Mouse (Mus musculus): ENCODE data around the gene Orai2. TPM values are rescaled to one million over a fixed set of nuclear protein-coding genes. Genes with fewer than 3 reads are reported as not detected.
"Not testable (repeated sequence)": the region's sequence is repeated elsewhere in the genome, so short reads cannot be mapped to it uniquely, and the experiment has no call there.

The Orai2 gene
- polyA plus RNA-seq (2012; rRNA removed), result 9.3 and 10.0 TPM in 2 replicates

DNA sequence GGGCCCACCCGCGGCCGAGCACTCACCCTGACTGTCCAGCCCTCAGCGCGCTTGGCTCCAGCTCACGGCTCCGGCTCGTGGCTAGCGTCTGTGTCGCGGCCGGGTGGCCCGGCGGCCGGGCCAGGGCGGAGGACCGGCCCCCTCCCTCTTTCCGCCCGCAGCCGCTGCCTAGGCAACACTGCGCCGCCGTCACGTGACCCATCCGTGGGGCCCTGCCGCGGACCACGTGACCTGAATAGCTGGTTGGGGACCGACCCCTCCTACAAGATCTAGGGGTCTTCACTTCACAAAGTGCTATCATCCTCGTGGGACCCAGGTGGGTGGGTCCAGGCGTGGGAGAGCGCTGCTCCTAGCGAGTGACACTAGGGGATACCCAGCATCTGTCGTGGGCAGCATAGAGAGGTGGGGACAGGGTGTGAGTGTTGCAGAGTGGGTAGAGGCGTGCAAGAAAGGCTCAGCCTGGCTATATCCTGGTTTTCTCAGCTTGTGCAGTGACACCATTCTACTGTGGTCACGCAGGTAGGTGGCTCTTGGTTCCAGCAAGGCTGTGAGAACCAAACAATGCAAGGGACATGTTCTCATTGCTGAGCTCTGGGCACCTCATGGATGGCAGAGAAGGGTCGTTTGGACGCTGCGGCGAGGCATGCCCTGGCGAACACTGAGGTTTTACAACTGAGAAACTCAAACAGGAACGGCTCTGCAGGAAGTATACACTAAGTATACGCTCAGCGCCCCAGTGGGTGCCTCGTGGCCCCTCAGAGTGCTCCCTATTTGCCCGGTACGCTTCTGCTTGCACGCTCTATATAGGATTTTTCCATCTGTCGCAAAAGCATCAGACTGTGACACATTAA lies at the start of gene Orai2:
Gene Orai2 (minus strand): TSS at position 202 of the 851 bp plus-strand sequence.
- DNase-seq (ENCODE audit: low read depth), result no peak

DNA sequence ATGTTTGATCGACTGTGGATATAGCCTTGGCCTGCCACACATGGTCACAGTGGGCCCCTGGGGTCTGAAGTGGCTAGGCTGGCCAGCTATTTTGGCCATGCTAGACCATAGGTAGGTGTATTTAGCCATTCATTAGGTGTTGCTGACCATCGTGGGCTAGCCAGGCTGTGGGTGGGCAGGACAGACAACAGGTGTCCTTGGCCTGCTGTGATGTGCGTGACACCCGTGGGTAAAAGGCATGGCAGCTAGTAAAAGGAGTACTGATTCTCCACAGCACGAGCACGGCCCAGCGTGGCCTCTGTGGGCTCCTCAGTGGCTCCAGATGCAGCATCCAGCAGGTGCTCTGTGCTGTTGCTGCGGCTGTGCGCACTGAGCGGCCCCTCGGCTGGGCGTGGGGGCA lies 48.1 kb upstream of the Orai2 start:
- DNase-seq (ENCODE audit: low read depth), result no peak

DNA sequence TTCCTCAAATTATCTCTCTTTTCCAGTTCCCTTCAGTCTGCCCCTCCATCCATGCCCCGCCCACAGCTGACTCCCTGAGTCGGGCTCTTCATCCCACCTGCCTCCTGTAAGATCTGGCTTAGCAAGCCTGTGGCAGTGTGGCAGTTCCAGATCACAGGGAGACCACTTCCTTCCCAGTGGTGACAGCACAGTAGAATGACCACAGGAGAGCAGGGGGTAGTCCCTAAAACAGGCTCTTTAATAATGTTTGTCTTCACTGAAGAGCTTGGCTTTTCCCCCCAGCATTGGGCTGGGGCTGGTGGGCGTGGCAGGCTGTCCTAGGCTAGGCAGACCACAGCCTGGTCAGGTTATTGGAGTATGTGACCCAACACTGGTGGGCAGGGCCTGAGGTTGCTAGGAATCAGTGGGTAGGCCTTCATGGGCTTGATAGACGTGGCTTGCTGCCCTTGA lies 47.4 kb upstream of the Orai2 start:
- no peak for DNase-seq (ENCODE audit: low read depth)

DNA sequence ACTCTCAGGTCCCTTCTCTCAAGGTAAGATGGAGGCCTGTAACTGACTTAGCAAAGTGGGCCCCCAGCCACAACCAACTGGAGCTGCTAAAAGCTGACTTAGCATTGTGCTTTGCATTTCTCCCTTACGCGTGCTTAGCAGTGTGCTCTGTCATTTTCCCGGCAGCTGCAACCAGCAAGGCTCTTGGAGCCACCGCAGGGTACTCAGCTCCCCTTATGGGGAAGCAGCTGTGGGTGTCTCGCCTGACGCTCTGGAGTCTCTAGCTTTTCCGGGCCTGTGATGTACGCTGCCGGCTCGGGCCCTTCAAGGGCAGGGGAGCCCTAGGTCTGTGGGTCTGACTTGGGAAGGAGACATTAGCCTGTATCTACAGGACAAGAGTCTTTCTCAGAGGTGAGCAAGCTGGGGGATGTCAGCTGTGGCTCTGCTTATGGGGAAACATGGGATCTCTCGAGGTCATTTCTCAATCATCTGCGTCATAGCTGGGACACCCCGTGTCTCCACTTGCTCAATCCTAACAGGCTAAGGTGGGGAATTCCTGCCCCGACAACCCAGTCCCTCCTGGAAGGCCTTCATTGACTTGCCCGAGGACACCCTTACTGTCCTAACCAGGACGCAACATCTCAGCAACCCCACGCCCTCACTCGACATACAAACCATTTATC lies 46.6 kb upstream of the Orai2 start:
- DNase-seq (ENCODE audit: low read depth), result no peak

DNA sequence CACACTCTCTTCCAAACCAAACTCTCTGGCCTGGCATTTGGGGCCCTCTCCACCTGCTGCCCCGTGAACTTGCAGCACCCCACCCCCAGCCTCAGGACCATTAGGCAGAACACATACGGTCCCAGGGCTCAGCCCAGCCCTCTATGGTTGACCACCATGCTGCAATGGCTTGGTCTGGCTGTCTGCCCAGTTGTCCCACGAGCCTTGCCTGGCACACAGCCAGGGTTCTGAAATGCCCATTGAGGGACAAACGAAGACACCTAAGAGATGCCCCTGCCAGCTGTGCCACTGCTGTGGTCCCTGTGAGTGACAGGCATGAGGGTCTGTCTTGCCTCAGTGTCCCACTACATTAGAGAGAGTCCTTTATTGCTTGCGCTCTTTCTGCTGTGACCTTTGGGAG lies 45.4 kb upstream of the Orai2 start:
- DNase-seq (ENCODE audit: low read depth), result no peak

DNA sequence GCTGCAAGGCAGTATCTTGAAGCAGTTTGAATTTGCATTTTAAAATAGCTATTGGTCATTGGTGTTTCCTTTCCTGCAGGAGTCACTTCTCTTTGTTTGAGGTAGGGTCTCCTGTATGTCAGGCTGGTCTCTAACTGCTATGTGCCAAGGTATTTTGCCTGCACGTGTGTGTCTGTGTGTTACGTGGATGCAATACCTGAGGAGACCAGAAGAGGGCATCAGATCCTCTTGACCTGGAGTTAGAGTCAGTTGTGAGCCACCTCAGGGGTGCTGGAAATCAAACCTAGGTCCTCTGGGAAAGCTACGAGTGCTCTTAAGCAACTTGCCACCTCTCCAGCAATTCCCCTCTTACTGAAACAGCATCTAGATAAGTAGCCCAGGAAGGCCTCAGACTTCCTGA lies 44.7 kb upstream of the Orai2 start:
- DNase-seq (ENCODE audit: low read depth), result no peak

DNA sequence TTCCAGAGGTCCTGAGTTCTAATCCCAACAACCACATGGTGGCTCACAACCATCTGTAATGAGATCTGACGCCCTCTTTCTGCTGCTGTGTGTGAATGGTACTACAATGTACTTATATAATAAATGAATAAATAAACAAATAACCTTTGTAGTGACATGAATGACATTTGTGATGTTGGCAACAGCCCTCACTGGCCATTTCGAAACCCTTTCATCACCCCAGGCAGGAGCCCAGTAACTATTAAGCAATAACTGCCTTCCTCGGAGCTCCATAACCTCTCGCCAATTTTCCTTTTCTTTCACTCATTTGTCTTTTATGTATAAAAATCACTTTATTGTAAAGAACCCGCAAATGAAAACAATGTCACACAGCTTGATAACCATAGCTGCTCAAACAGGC lies 43.2 kb upstream of the Orai2 start:
- no peak for DNase-seq (ENCODE audit: low read depth)

DNA sequence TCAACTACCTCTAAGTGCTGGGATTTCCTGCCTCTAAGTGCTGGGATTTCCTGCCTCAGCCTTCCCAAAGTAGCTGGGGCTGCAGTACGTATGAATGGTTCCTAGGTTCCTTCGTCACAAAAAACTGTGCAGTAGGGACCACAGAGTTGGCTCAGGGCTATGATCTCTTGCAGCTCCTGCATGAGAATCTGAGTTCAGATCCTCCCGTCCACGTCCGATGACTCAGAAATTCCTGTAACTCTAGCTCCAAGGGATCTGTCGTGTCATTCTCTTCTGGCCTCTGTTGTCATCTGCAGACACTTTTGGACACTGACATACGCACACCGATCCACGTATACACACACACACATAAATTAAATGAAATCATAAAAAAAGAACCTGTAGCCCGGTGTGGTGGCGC lies 42.2 kb upstream of the Orai2 start:
- DNase-seq (ENCODE audit: low read depth), result no peak

DNA sequence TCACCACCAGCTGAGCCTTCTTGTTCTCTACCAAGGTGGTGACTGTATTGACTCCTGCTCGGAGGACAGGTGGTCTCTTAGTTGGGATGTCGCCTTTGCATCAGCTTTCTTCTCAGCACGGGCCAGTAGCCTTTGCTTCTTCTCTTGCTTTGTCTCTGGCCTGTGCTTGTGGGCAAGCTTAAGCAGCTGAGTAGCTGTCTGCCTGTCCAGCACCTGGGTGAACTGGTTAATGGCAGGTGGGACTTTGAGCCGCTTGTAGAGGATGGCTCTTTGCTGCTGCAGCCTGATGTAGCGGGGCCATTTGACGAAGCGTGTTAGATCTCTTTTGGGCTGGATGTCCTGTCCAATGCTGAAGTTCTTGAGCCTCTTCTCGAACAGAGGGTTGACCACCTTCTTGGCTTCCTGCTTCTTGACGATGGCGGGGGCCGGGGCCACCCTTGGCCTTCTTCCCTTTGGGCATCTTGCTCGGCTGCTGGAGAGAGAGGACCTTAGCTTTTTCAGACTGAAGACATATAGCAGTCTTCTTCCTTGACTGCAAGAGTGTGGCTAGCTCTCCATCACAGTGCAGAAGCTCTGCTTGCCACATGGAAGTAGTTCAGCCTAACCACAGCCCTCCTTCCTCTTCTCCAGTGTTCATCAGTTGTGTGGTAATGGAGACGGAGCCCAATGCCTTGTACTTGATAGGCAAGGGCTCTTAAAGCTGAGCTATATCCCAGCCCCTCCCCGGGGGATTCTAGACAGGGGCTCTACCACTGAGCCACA lies 41.0 kb upstream of the Orai2 start:
- not testable (repeated sequence) for DNase-seq (ENCODE audit: low read depth)

DNA sequence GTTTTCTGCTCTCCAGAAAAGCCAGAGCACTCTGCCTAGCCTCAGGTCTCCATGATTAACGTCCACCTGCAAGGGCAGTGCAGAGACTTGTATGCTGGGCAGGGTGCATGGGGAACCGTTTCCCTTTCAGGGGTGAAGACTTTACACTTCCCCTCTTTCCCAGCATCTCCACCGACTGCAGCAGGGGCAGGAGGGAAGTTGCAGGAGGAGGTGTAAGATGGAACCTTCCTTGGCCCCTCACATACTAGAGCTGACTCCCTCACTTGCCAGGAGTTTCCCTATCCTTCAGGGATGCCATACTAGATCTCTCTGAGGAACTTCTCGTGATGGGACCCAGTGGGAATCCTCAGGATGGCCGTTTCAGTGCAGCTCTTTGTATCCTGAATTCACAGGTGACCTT lies 40.0 kb upstream of the Orai2 start:
- no peak for DNase-seq (ENCODE audit: low read depth)

DNA sequence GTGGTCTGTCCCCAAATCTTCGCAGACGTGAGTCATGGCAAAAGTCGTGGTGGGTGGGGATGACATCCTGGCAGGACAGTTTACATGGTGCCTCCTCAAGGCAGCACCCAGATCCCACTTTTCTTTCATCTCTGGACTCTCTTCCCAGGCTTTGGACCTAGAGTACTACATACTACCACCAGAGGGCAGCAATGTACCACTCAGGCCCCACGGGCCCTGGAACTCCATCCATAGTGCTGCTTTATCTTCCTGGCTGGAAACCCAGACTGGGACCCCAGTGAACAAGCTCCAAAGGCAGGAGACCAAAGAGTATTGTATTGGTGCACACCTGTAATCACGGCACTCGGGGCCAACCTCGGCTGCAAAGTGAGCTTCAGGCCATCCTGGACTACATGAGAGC lies 31.3 kb upstream of the Orai2 start:
- no peak for DNase-seq (ENCODE audit: low read depth)

DNA sequence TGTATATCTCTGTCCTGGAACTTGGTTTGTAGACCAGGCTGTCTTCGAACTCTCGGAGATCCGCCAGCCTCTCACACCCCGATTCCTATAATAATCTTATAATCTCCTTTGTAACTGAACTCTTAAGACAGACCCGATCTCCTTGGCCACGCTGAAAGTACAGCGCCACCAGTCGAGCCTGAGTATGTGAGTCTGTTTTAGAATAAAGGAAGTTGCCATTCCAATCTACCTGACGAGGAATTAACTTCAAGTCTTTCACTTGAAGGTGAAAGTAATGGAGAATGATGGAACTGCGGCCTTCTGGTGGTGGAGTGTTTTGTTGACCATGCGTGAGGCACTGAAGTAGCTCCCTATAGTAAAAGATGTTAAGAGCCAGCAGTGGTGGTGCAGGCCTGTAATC lies 29.0 kb upstream of the Orai2 start:
- no peak for DNase-seq (ENCODE audit: low read depth)

DNA sequence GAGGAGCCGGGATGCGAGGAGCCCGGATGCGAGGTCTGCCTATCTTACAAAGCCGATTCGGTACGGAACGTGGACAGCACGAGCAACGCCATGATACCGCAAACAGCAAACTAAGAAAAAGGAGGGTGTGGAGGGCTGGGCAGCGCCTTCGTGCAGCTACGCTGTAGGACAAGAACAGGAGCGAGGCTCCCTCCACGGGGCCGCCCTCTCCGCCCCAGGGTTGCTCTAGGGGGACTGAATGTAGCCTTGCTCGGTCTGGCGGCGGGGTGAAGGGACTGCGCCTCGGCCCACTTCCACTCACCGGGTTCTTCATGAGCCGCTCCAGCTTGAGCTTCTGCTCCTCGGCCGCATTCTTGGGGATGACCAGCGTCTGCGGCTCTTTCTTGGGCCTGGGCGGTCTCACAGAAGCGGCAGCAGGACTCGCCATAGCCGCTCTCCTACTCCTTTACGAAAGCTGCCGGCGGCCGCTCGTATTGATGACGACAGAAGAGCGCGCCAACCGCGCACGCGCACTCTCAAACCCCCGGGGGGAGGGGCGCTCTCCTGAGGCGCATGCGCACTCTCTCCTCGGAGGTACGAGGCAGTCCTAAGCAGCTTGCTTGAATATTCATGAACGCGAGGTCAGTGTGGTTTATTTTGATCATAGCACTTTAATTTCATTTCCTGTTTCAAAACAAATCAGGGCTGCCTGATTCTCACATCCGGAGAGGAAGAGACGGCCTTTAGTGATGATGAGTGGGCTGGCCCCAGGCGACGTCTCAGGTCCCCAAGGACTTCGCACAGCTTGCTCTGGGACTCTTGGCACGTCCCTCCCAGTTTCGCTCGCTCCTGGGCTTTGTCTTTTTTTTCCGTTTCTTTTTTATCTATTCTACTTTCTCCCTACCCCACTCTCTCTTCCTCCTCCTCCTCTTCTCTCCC lies 28.2 kb upstream of the Orai2 start, which contains the start of gene Prkrip1:
Gene Prkrip1 (minus strand): TSS at position 490 of the 918 bp plus-strand sequence.
- no peak for DNase-seq (ENCODE audit: low read depth)

DNA sequence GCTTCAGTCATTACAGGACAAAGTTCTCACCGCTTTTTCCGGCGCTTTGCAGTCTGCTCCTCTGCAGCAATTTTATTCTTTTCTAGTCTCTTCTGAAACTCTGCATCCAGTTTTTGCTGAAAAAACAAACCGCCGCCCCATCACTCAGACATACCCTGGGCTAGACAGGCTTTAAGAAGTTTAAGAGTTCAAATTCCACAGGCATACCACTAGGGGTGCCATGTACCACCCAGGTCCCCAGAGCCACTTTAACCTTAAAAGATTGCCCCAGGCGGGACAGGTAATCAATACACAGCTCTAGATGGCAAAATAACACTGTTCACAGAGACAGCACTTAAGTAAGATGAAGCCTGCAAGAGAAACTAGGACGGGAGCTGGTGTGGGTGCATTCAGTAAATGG lies 21.4 kb upstream of the Orai2 start:
- DNase-seq (ENCODE audit: low read depth), result no peak

DNA sequence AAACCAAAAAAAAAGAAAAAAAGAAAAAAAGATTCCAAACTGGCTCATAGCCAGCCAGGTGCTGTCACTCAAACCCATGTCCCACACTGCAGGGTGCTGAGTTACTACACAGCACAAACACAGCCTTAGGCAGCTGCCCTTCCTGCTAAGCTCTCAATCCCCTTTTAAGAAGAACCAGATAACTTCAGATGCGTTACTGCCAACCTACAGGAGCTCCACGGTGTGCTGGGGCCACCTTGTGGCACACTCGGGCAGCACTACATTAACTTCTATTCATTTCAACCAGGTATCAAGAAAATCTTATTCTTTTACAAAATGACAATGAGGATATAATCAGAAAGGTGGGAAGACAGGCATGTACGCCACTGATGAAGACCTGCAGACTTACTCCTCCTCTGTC lies 16.2 kb upstream of the Orai2 start:
- DNase-seq (ENCODE audit: low read depth), result no peak

DNA sequence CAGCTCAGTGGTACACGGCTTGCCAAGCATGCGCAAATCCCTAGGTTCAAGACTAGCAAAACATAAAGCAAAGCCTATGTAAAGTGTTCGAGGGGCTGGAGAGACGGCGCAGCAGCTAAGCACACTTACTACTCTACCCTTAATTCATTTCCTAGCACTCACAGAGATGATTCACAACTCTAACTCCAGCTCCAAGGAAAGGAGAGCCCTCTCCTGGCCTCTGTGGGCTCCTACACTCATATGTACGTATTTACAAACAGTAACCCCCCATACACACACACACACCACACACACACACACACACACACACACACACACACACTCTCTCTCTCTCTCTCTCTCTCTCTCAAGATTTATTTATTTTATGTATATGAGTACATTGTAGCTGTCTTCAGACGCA lies 13.3 kb upstream of the Orai2 start:
- no peak for DNase-seq (ENCODE audit: low read depth)

DNA sequence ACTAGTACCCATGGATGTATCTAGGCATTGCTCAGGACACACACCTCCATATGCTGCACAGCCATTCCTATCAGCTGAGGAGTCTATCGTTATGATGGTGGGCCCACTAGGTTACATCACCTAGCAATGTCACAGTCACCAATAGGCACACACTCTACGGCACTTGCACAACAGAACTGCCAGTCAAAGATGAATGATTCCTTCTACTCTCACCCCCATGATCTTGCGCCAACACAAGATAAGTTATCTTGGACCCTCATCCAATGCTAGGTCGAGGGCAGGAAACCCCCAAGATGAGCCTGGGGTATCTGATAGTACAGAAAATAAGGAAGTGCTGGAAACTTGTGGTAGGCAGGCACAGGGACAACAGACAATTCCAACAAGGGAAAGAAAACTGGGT lies 12.3 kb upstream of the Orai2 start:
- no peak for DNase-seq (ENCODE audit: low read depth)

DNA sequence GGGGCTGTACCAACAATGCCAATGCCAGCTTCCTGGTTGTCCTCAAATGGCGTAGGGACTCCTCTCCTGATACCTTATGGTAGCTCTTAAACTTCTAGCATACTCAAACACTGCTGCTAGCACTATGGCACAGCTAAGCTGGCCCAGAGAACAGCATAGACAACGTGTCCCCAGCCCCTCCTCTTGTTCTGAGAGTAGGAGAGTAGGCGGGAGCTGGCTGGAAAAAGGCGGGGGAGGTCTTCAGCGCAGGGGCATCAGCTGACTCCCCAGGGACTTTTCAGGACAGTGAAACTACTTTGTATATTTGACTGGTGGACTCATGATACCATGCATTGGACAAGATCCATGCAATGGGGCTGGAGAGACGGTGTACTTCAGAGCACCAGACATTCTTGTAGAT lies 11.5 kb upstream of the Orai2 start:
- no peak for DNase-seq (ENCODE audit: low read depth)

DNA sequence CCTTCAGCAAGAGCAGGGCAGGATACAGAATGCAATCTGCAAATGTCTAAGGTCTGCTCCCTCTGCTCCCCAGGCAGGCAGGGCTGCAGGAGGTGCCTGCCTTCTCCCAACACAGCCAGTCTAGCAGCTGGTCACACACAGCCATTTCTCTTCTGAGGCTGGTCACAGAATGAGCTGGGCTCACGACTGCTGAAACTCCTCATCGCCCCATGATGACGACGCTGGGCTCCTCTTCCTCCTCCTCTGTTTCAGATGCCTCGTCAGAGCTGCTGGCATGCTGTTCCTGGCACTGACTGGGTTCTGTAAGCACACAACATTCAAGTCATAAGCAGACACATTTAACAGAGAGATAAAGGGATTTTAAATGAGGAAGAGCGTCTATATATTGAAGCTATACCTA lies 10.7 kb upstream of the Orai2 start:
- DNase-seq (ENCODE audit: low read depth), result no peak

DNA sequence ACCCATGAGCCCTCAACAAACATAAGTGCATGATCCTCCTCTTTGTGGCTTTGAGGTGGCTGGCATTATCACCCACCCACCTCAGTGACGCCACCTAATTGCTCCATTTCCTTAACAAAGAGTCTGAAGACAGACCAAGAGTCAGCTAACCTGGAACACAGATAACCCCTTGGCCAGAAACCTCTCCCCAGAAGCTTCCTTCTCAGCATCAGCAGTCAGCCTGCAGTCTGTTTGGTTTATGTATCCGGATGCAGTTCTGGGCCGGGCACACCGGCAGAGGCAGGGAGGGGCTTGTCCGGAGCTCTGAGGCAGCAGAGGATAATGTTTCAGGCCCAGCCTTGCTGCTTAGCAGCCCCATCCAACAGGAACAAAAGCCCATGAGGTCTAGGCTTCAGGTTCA lies 9.1 kb upstream of the Orai2 start:
- DNase-seq (ENCODE audit: low read depth), result no peak
